Comparison of ENCODE assay signal across 11 mouse cellular contexts in genomic region chr15:95640347-95640746, GRCm38 (mm10). TPM values are rescaled to one million over a fixed set of nuclear protein-coding genes. Genes with fewer than 3 reads are reported as not detected.
DNase-seq lines count a peak whose midpoint lies in the region; ATAC-seq and TF ChIP-seq lines count a peak whose summit lies in the region.
"Had no signal": no experiment of that assay in that cellular context is flagged by ENCODE, and none has a peak within 500 bp of the region (broad histone marks: within the 10 kb centered on the region; RNA-seq: fewer than 3 reads in every experiment).

No protein-coding gene starts in this region.

- peaks cover 13% of the 10 kb centered on the region; the same call in 1 of the 2 replicates for H3K4me1 ChIP-seq in kidney, embryonic 16.5 days (ENCODE audit: insufficient read depth, low read length)
- H3K4me1 ChIP-seq in kidney, adult 2 months (ENCODE audit: control insufficient read depth, insufficient read depth, low read length): no peaks in the 10 kb centered on the region
- H3K4me1 ChIP-seq in forebrain, postnatal 0 days (ENCODE audit: insufficient read depth): no peaks in the 10 kb centered on the region
- peaks cover 6% of the 10 kb centered on the region; the same call in 1 of the 2 replicates for H3K4me1 ChIP-seq in midbrain, embryonic 14.5 days (ENCODE audit: control insufficient read depth, insufficient read depth, low read length)
- H3K4me1 ChIP-seq: lung, embryonic 15.5 days had no signal

- H3K4me3 ChIP-seq in kidney, embryonic 16.5 days (ENCODE audit: low read length): no peak overlapping the region
- H3K4me3 ChIP-seq in kidney, adult 2 months (ENCODE audit: insufficient read depth, low read depth, low read length): no peak overlapping the region
- no peak overlapping the region for H3K4me3 ChIP-seq in forebrain, postnatal 0 days (ENCODE audit: low read depth, low read length)
- H3K4me3 ChIP-seq in midbrain, embryonic 14.5 days (replicated peaks; ENCODE audit: low read depth, low read length): no peak overlapping the region
- H3K4me3 ChIP-seq: lung, embryonic 15.5 days had no signal

- H3K27me3 ChIP-seq in kidney, embryonic 16.5 days (ENCODE audit: insufficient read depth, low read length): 0 out of 2 replicates have a peak, but pooled peaks cover 2% of the 10 kb centered on the region
- no peaks in the 10 kb centered on the region for H3K27me3 ChIP-seq in kidney, adult 2 months (replicated peaks; ENCODE audit: control insufficient read depth, insufficient read depth, low read length)
- peaks cover 18% of the 10 kb centered on the region; the same call in 1 of the 2 replicates for H3K27me3 ChIP-seq in forebrain, postnatal 0 days (ENCODE audit: insufficient read depth, low read length)
- H3K27me3 ChIP-seq in midbrain, embryonic 14.5 days (ENCODE audit: control insufficient read depth, insufficient read depth, low read length): peaks cover 92% of the 10 kb centered on the region
- H3K27me3 ChIP-seq: lung, embryonic 15.5 days had no signal

- no peak for TF ChIP-seq CTCF in kidney, adult 2 months (conservative IDR thresholded peaks at IDR 0.05; ENCODE audit: insufficient read depth, insufficient read length, low read depth, low read length)
- no peak for TF ChIP-seq CTCF in brain, embryonic 14.5 days (IDR thresholded peaks at IDR 0.05; ENCODE audit: borderline replicate concordance, extremely low read depth, insufficient read depth, insufficient read length)
- TF ChIP-seq CTCF in forebrain, postnatal 0 days (IDR thresholded peaks at IDR 0.05; ENCODE audit: low read depth): no peak

- no peaks in the 10 kb centered on the region for H3K9me3 ChIP-seq in kidney, embryonic 16.5 days (ENCODE audit: low read length)
- H3K9me3 ChIP-seq in forebrain, postnatal 0 days (ENCODE audit: low read length): no peaks in the 10 kb centered on the region
- no peaks in the 10 kb centered on the region for H3K9me3 ChIP-seq in midbrain, embryonic 14.5 days (ENCODE audit: control insufficient read depth, low read length)
- H3K9me3 ChIP-seq: lung, embryonic 15.5 days had no signal

- TF ChIP-seq POLR2A in kidney, adult 2 months (IDR thresholded peaks at IDR 0.05; ENCODE audit: low read depth, low read length): no peak
- no peak for TF ChIP-seq POLR2A in brain, embryonic 14.5 days (IDR thresholded peaks at IDR 0.05; ENCODE audit: borderline replicate concordance, extremely low read depth, insufficient read depth, insufficient read length, poor library complexity, severe bottlenecking)

- H3K27ac ChIP-seq in kidney, embryonic 16.5 days (ENCODE audit: low read length): peak overlapping the region; percentile 62
- H3K27ac ChIP-seq in kidney, adult 2 months (ENCODE audit: insufficient read depth, low read depth, low read length): no peak overlapping the region
- H3K27ac ChIP-seq in forebrain, postnatal 0 days (ENCODE audit: low read depth, low read length): no peak overlapping the region
- no peak overlapping the region for H3K27ac ChIP-seq in midbrain, embryonic 14.5 days (replicated peaks; ENCODE audit: low read depth, low read length)
- H3K27ac ChIP-seq: lung, embryonic 15.5 days had no signal

- H3K9ac ChIP-seq in kidney, embryonic 16.5 days (replicated peaks; ENCODE audit: low read length): no peak overlapping the region
- no peak overlapping the region for H3K9ac ChIP-seq in forebrain, postnatal 0 days
- no peak overlapping the region for H3K9ac ChIP-seq in midbrain, embryonic 14.5 days (replicated peaks; ENCODE audit: low read length)
- H3K9ac ChIP-seq: lung, embryonic 15.5 days had no signal

- no peaks in the 10 kb centered on the region for H3K36me3 ChIP-seq in kidney, embryonic 16.5 days (ENCODE audit: insufficient read depth, low read length)
- H3K36me3 ChIP-seq in kidney, adult 2 months (ENCODE audit: control insufficient read depth, insufficient read depth, low read length): no peaks in the 10 kb centered on the region
- H3K36me3 ChIP-seq in forebrain, postnatal 0 days (ENCODE audit: insufficient read depth): no peaks in the 10 kb centered on the region
- no peaks in the 10 kb centered on the region for H3K36me3 ChIP-seq in midbrain, embryonic 14.5 days (ENCODE audit: control insufficient read depth, insufficient read depth, low read length)
- H3K36me3 ChIP-seq: lung, embryonic 15.5 days had no signal

- ATAC-seq in kidney, embryonic 16.5 days (ENCODE audit: low FRiP score, low TSS enrichment): peak; percentile 73; the same call in 1 of the 2 replicates
- ATAC-seq in forebrain, postnatal 0 days: peak; percentile 60
- ATAC-seq in midbrain, embryonic 14.5 days (ENCODE audit: low FRiP score, low TSS enrichment): no peak
- no peak for ATAC-seq in activated CD4-positive, CD25-positive, alpha-beta regulatory T cell, adult 4 months

- 32% methylated on average over 11 of the region's 11 CpGs for WGBS in kidney, embryonic 16.5 days
- WGBS in kidney, adult 2 months: 18% methylated on average over 11 of the region's 11 CpGs
- WGBS in forebrain, postnatal 0 days: 3% methylated on average over 11 of the region's 11 CpGs
- WGBS in midbrain, embryonic 14.5 days: under 1% methylated on average over 11 of the region's 11 CpGs

- no peak for DNase-seq in kidney, adult 2 months
- DNase-seq in brain, embryonic 14.5 days (ENCODE audit: low read depth): peak; percentile 94
- peak; percentile 50 for DNase-seq in forebrain, postnatal 0 days
- peak; percentile 53 for DNase-seq in midbrain, embryonic 14.5 days
- DNase-seq in lung, postnatal 36 days: no peak
- DNase-seq in cerebellum, postnatal 36 days: no peak
- DNase-seq: thymus, adult 18-20 months had no signal

- H3K4me2 ChIP-seq in kidney, embryonic 16.5 days (replicated peaks; ENCODE audit: low read depth, low read length): peak overlapping the region; percentile 44; the same call in 1 of the 2 replicates
- H3K4me2 ChIP-seq in forebrain, postnatal 0 days (ENCODE audit: low read depth): peak overlapping the region; percentile 4; the same call in 1 of the 2 replicates
- 0 out of 2 replicates have a peak overlapping the region, but pooled peaks have one; percentile 22 for H3K4me2 ChIP-seq in midbrain, embryonic 14.5 days (ENCODE audit: low read length)
- H3K4me2 ChIP-seq: lung, embryonic 15.5 days had no signal

RNA-seq across cellular contexts. Expression of gene Dbx2, which starts 15.4 kb away (rescaled TPM):
- 0.28 TPM in 1 of 2 replicates, not detected in the other for polyA plus RNA-seq in kidney, embryonic 16.5 days (2015; fragmentation: Nextera tagmentation; extraction: Ambion mirVana)
- not detected in 2 replicates for polyA plus RNA-seq in kidney, adult 2 months (2012; rRNA removed)
- polyA plus RNA-seq in brain, embryonic 14.5 days (2012; rRNA removed): 0.77 and 2.1 TPM in 2 replicates
- total RNA-seq in forebrain, postnatal 0 days (2014; rRNA removed): 2.8 and 6.9 TPM in 2 replicates
- polyA plus RNA-seq in forebrain, postnatal 0 days (2015; fragmentation: Nextera tagmentation; extraction: Ambion mirVana): 6.7 and 9.6 TPM in 2 replicates
- polyA plus RNA-seq in midbrain, embryonic 14.5 days (2014; fragmentation: Nextera tagmentation; extraction: Ambion mirVana): 3.1 and 9.0 TPM in 2 replicates
- not detected for polyA plus RNA-seq in activated CD4-positive, CD25-positive, alpha-beta regulatory T cell, adult 4 months (2017; shearing (Covaris generic))
- total RNA-seq: granulocyte monocyte progenitor cell, adult 5-6 weeks had no signal
- polyA plus RNA-seq: lung, embryonic 15.5 days had no signal

Comparison
In these comparisons a context has a peak if more than half of its experiments do, and no peak if none do; other contexts are left out.
1. ATAC-seq: peak in kidney, embryonic 16.5 days (single experiment) and forebrain, postnatal 0 days (single experiment); none in midbrain, embryonic 14.5 days (single experiment) and activated CD4-positive, CD25-positive, alpha-beta regulatory T cell, adult 4 months (single experiment).
2. DNase-seq: peak in brain, embryonic 14.5 days (single experiment), forebrain, postnatal 0 days (single experiment) and midbrain, embryonic 14.5 days (single experiment); none in kidney, adult 2 months (single experiment), lung, postnatal 36 days (single experiment) and cerebellum, postnatal 36 days (0 of 2).
3. Peak in every context shown above with its lines, with median percentiles within 50 percentile points of each other: H3K4me2 ChIP-seq.